ENCODE assay signal across 22 mouse cellular contexts in the genomic region with DNA sequence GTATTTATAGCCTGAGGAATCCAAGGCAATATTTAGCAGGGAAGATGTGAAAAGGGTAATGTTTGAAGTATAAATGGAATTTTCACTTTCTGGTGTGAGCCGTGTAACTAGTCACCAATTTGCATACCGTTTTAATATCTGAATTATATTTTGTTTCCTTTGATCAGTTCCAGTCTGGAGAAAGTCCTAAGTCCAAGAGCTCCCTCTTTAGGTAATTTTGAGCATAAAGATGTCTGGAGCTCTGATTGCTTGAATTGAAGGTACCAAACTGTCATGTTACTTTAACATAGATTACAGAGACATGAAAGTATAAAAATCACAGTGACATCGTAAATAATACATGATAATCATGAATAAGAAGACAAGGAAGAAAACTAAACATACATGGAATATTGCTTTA. TPM values are rescaled to one million over a fixed set of nuclear protein-coding genes. Genes with fewer than 3 reads are reported as not detected.
DNase-seq lines count a peak whose midpoint lies in the region; ATAC-seq and TF ChIP-seq lines count a peak whose summit lies in the region.
"Had no signal": no experiment of that assay in that cellular context is flagged by ENCODE, and none has a peak within 500 bp of the region (broad histone marks: within the 10 kb centered on the region; RNA-seq: fewer than 3 reads in every experiment).

No protein-coding gene starts in this region.

- DNase-seq in forebrain, embryonic 14.5 days (ENCODE audit: low spot score), result peak; percentile 47
- DNase-seq in layer of hippocampus, adult 9-10 months (ENCODE audit: low spot score), result peak; percentile 37
- DNase-seq in layer of hippocampus, postnatal 10 days (ENCODE audit: low spot score in 2 of 2), result no peak
- peak; percentile 30 for DNase-seq in A20 (ENCODE audit: low read depth, low spot score)
- peak; percentile 20 for DNase-seq in embryonic facial prominence, embryonic 14.5 days (ENCODE audit: low spot score)
- DNase-seq in gastrocnemius, postnatal 36 days, result no peak
- no peak for DNase-seq in gastrocnemius, adult 2 months
- DNase-seq: adrenal gland, postnatal 14 days; cerebellum, postnatal 36 days; kidney, postnatal 14 days; liver, embryonic 13.5 days had no signal

- H3K36me3 ChIP-seq in forebrain, embryonic 14.5 days (ENCODE audit: control insufficient read depth, insufficient read depth, low read length), result no peaks in the 10 kb centered on the region
- H3K36me3 ChIP-seq in forebrain, embryonic 15.5 days, result no peaks in the 10 kb centered on the region
- H3K36me3 ChIP-seq in embryonic facial prominence, embryonic 14.5 days (ENCODE audit: control insufficient read depth, insufficient read depth, low read length), result no peaks in the 10 kb centered on the region
- H3K36me3 ChIP-seq: liver, embryonic 13.5 days had no signal

- H3K9ac ChIP-seq in forebrain, embryonic 14.5 days (ENCODE audit: low read length), result no peak overlapping the region
- H3K9ac ChIP-seq in forebrain, embryonic 15.5 days (replicated peaks), result no peak overlapping the region
- no peak overlapping the region for H3K9ac ChIP-seq in embryonic facial prominence, embryonic 14.5 days (ENCODE audit: low read depth, low read length)
- H3K9ac ChIP-seq: liver, embryonic 13.5 days had no signal

- H3K9me3 ChIP-seq in forebrain, embryonic 14.5 days (replicated peaks; ENCODE audit: control insufficient read depth, low read length), result no peaks in the 10 kb centered on the region
- H3K9me3 ChIP-seq in forebrain, embryonic 15.5 days, result no peaks in the 10 kb centered on the region
- no peaks in the 10 kb centered on the region for H3K9me3 ChIP-seq in embryonic facial prominence, embryonic 14.5 days (ENCODE audit: control insufficient read depth, low read length)
- H3K9me3 ChIP-seq: liver, embryonic 13.5 days had no signal

- H3K4me1 ChIP-seq in forebrain, embryonic 14.5 days (ENCODE audit: control insufficient read depth, insufficient read depth, low read length), result no peaks in the 10 kb centered on the region
- no peaks in the 10 kb centered on the region for H3K4me1 ChIP-seq in forebrain, embryonic 15.5 days
- no peaks in the 10 kb centered on the region for H3K4me1 ChIP-seq in embryonic facial prominence, embryonic 14.5 days (ENCODE audit: control insufficient read depth, insufficient read depth, low read length)
- H3K4me1 ChIP-seq: liver, embryonic 13.5 days; megakaryocyte, embryonic 14.5 days had no signal

- no peaks in the 10 kb centered on the region for H3K27me3 ChIP-seq in forebrain, embryonic 14.5 days (replicated peaks; ENCODE audit: control insufficient read depth, insufficient read depth, low read length)
- H3K27me3 ChIP-seq in forebrain, embryonic 15.5 days, result no peaks in the 10 kb centered on the region
- no peaks in the 10 kb centered on the region for H3K27me3 ChIP-seq in embryonic facial prominence, embryonic 14.5 days (replicated peaks; ENCODE audit: control insufficient read depth, insufficient read depth, low read length)
- H3K27me3 ChIP-seq: liver, embryonic 13.5 days; megakaryocyte, embryonic 14.5 days had no signal

- TF ChIP-seq CTCF in gastrocnemius, adult 2 months (IDR thresholded peaks at IDR 0.05), result no peak

- intact Hi-C loops in gastrocnemius, postnatal 36 days (cut with DNase I), result no loop called here
- intact Hi-C loops in gastrocnemius, adult 2 months (cut with DNase I), result no loop called here

- no peak overlapping the region for H3K27ac ChIP-seq in forebrain, embryonic 14.5 days (ENCODE audit: low read depth, low read length)
- no peak overlapping the region for H3K27ac ChIP-seq in forebrain, embryonic 15.5 days (replicated peaks)
- no peak overlapping the region for H3K27ac ChIP-seq in embryonic facial prominence, embryonic 14.5 days (replicated peaks; ENCODE audit: low read depth, low read length)
- no peak overlapping the region for H3K27ac ChIP-seq in gastrocnemius, adult 2 months
- H3K27ac ChIP-seq: liver, embryonic 13.5 days had no signal

- no peak overlapping the region for H3K4me3 ChIP-seq in forebrain, embryonic 14.5 days (ENCODE audit: low read depth, low read length)
- H3K4me3 ChIP-seq in forebrain, embryonic 15.5 days, result no peak overlapping the region
- no peak overlapping the region for H3K4me3 ChIP-seq in embryonic facial prominence, embryonic 14.5 days (ENCODE audit: low read depth, low read length)
- no peak overlapping the region for H3K4me3 ChIP-seq in gastrocnemius, adult 2 months
- H3K4me3 ChIP-seq: liver, embryonic 13.5 days; megakaryocyte, embryonic 14.5 days had no signal

- no peak overlapping the region for H3K4me2 ChIP-seq in forebrain, embryonic 14.5 days (ENCODE audit: low read length)
- no peak overlapping the region for H3K4me2 ChIP-seq in forebrain, embryonic 15.5 days (replicated peaks)
- H3K4me2 ChIP-seq in embryonic facial prominence, embryonic 14.5 days (ENCODE audit: low read depth, low read length), result no peak overlapping the region
- H3K4me2 ChIP-seq: liver, embryonic 13.5 days had no signal

- no peak for ATAC-seq in forebrain, embryonic 14.5 days
- no peak for ATAC-seq in forebrain, embryonic 15.5 days (replicated peaks)
- no peak for ATAC-seq in embryonic facial prominence, embryonic 14.5 days (ENCODE audit: low read depth)
- ATAC-seq: intestine, embryonic 16.5 days; lung, postnatal 0 days had no signal

- 51% methylated on average over 3 of the region's 3 CpGs for WGBS in forebrain, embryonic 14.5 days
- 53% methylated on average over 3 of the region's 3 CpGs for WGBS in forebrain, embryonic 15.5 days
- 41% methylated on average over 3 of the region's 3 CpGs for WGBS in embryonic facial prominence, embryonic 14.5 days

RNA-seq across cellular contexts. Expression of a gene that starts 15.4 kb away (rescaled TPM):
- not detected in 2 replicates for polyA plus RNA-seq in forebrain, embryonic 14.5 days (2014; fragmentation: Nextera tagmentation; extraction: Ambion mirVana)
- not detected in 2 replicates for polyA plus RNA-seq in forebrain, embryonic 15.5 days (2015; fragmentation: Nextera tagmentation; extraction: Ambion mirVana)
- total RNA-seq in layer of hippocampus, postnatal 10 days (2021), result not detected
- polyA plus RNA-seq in embryonic facial prominence, embryonic 14.5 days (2014; fragmentation: Nextera tagmentation; extraction: Ambion mirVana), result 0.28 and 0.29 TPM in 2 replicates
- not detected for total RNA-seq in gastrocnemius, postnatal 36 days (2021)
- not detected for total RNA-seq in gastrocnemius, adult 2 months (2021)
- total RNA-seq: adrenal gland, postnatal 14 days; layer of hippocampus, postnatal 25 days; MEL had no signal
- polyA plus RNA-seq: gonadal fat pad, adult 2 months; heart, embryonic 14.5 days; limb, embryonic 11.5 days; liver, embryonic 13.5 days; urinary bladder, adult 2 months had no signal

RNA-seq across cellular contexts. Expression of a gene that starts 28.5 kb away (rescaled TPM):
- polyA plus RNA-seq in forebrain, embryonic 14.5 days (2014; fragmentation: Nextera tagmentation; extraction: Ambion mirVana), result not detected in 2 replicates
- polyA plus RNA-seq in forebrain, embryonic 15.5 days (2015; fragmentation: Nextera tagmentation; extraction: Ambion mirVana), result not detected in 2 replicates
- total RNA-seq in layer of hippocampus, postnatal 10 days (2021), result not detected
- not detected in 2 replicates for polyA plus RNA-seq in embryonic facial prominence, embryonic 14.5 days (2014; fragmentation: Nextera tagmentation; extraction: Ambion mirVana)
- total RNA-seq in gastrocnemius, postnatal 36 days (2021), result not detected
- total RNA-seq in gastrocnemius, adult 2 months (2021), result not detected
- total RNA-seq: adrenal gland, postnatal 14 days; layer of hippocampus, postnatal 25 days; MEL had no signal
- polyA plus RNA-seq: gonadal fat pad, adult 2 months; heart, embryonic 14.5 days; hindbrain, embryonic 11.5 days; intestine, embryonic 16.5 days; limb, embryonic 11.5 days; liver, embryonic 13.5 days; lung, postnatal 0 days; urinary bladder, adult 2 months had no signal

RNA-seq across cellular contexts. Expression of a gene that starts 28.6 kb away (rescaled TPM):
- polyA plus RNA-seq in forebrain, embryonic 14.5 days (2014; fragmentation: Nextera tagmentation; extraction: Ambion mirVana), result not detected in 2 replicates
- polyA plus RNA-seq in forebrain, embryonic 15.5 days (2015; fragmentation: Nextera tagmentation; extraction: Ambion mirVana), result not detected in 2 replicates
- not detected for total RNA-seq in layer of hippocampus, postnatal 10 days (2021)
- polyA plus RNA-seq in embryonic facial prominence, embryonic 14.5 days (2014; fragmentation: Nextera tagmentation; extraction: Ambion mirVana), result 0.51 TPM in 1 of 2 replicates, not detected in the other
- not detected for total RNA-seq in gastrocnemius, postnatal 36 days (2021)
- total RNA-seq in gastrocnemius, adult 2 months (2021), result not detected
- total RNA-seq: adrenal gland, postnatal 14 days; layer of hippocampus, postnatal 25 days; MEL had no signal
- polyA plus RNA-seq: gonadal fat pad, adult 2 months; heart, embryonic 14.5 days; hindbrain, embryonic 11.5 days; intestine, embryonic 16.5 days; limb, embryonic 11.5 days; liver, embryonic 13.5 days; lung, postnatal 0 days; urinary bladder, adult 2 months had no signal

RNA-seq across cellular contexts. Expression of a gene that starts 38.5 kb away (rescaled TPM):
- polyA plus RNA-seq in forebrain, embryonic 14.5 days (2014; fragmentation: Nextera tagmentation; extraction: Ambion mirVana), result not detected in 2 replicates
- polyA plus RNA-seq in forebrain, embryonic 15.5 days (2015; fragmentation: Nextera tagmentation; extraction: Ambion mirVana), result not detected in 2 replicates
- not detected for total RNA-seq in layer of hippocampus, postnatal 10 days (2021)
- not detected in 2 replicates for polyA plus RNA-seq in embryonic facial prominence, embryonic 14.5 days (2014; fragmentation: Nextera tagmentation; extraction: Ambion mirVana)
- not detected for total RNA-seq in gastrocnemius, postnatal 36 days (2021)
- not detected for total RNA-seq in gastrocnemius, adult 2 months (2021)
- total RNA-seq: adrenal gland, postnatal 14 days; layer of hippocampus, postnatal 25 days; MEL had no signal
- polyA plus RNA-seq: heart, embryonic 14.5 days; hindbrain, embryonic 11.5 days; intestine, embryonic 16.5 days; limb, embryonic 11.5 days; liver, embryonic 13.5 days; lung, postnatal 0 days; urinary bladder, adult 2 months had no signal

RNA-seq across cellular contexts. Expression of a gene that starts 55.9 kb away (rescaled TPM):
- not detected in 2 replicates for polyA plus RNA-seq in forebrain, embryonic 14.5 days (2014; fragmentation: Nextera tagmentation; extraction: Ambion mirVana)
- not detected in 2 replicates for polyA plus RNA-seq in forebrain, embryonic 15.5 days (2015; fragmentation: Nextera tagmentation; extraction: Ambion mirVana)
- total RNA-seq in layer of hippocampus, postnatal 10 days (2021), result not detected
- polyA plus RNA-seq in embryonic facial prominence, embryonic 14.5 days (2014; fragmentation: Nextera tagmentation; extraction: Ambion mirVana), result 0.51 and 1.7 TPM in 2 replicates
- not detected for total RNA-seq in gastrocnemius, postnatal 36 days (2021)
- not detected for total RNA-seq in gastrocnemius, adult 2 months (2021)
- total RNA-seq: adrenal gland, postnatal 14 days; layer of hippocampus, postnatal 25 days; MEL had no signal
- polyA plus RNA-seq: heart, embryonic 14.5 days; hindbrain, embryonic 11.5 days; intestine, embryonic 16.5 days; limb, embryonic 11.5 days; liver, embryonic 13.5 days; lung, postnatal 0 days had no signal

Comparison
In these comparisons a context has a peak if more than half of its experiments do, and no peak if none do; other contexts are left out.
1. DNase-seq: peak in forebrain, embryonic 14.5 days (single experiment), layer of hippocampus, adult 9-10 months (single experiment), A20 (single experiment) and embryonic facial prominence, embryonic 14.5 days (single experiment); none in layer of hippocampus, postnatal 10 days (0 of 2), gastrocnemius, postnatal 36 days (0 of 2) and gastrocnemius, adult 2 months (single experiment).